Mouse (Mus musculus) spleen, postnatal 10 days (tissue): ENCODE data around the gene Klhdc2.

ENCODE experiments used
- DNase-seq, 2 experiments: peaks; one replicate each; pipeline ENCODE4 v3.0.0; 2021 to 2022; ENCODE audit warnings: low spot score in 2 of 2

Klhdc2 gene

DNA sequence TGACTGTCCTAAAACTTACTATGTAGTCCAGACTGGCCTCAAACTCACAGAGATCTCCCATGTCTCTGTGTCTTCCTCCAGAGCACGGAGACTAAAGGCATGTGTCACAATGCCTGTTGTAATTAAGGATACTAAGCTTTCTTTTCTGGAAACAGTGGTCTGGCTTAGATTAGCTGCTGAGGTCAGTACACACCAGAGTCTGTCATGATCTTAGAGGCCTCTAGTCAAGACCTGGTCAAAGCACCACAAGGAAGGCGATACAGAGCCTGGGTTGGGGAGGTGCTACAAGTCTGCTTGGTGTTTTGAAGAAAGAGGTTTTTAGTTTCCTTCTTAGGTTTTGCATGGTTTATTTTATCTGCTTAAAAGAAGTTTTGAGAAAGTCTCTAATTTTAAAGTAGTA, 3.9 kb downstream of the Klhdc2 start:
- DNase-seq: no peak

- no peak for DNase-seq
Observed at GRCm38 (mm10) chr12:69302171-69302570, 5.7 kb downstream of the Klhdc2 start.

- no peak for DNase-seq
Observed at GRCm38 (mm10) chr12:69304051-69304450, 7.6 kb downstream of the Klhdc2 start.

- DNase-seq: no peak
Observed at GRCm38 (mm10) chr12:69306333-69306732, 9.9 kb downstream of the Klhdc2 start.

DNA sequence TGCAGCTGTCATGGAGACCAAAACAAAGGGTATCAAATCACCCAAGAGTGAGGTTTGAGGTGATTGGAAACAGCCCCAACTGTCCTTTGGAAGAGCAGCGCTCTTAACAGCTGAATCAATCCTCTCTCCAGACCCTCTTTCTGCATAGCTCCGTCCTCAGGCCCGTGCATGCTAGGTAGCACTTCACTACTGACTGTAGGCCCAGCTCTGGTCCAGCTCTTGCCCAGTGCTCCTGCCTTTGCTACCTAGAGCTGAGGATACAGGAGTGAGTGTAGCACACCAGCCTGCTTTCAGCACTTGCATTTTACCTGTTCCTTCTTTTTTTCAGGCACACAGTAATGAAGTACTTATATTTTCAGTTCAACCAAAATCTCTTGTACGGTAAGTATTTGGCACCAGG, 13.2 kb downstream of the Klhdc2 start:
- DNase-seq: no peak

- DNase-seq: no peak
Observed at GRCm38 (mm10) chr12:69318431-69318830, 21.9 kb downstream of the Klhdc2 start.

- DNase-seq: no peak
Observed at GRCm38 (mm10) chr12:69331187-69331586, 34.7 kb downstream of the Klhdc2 start.

DNA sequence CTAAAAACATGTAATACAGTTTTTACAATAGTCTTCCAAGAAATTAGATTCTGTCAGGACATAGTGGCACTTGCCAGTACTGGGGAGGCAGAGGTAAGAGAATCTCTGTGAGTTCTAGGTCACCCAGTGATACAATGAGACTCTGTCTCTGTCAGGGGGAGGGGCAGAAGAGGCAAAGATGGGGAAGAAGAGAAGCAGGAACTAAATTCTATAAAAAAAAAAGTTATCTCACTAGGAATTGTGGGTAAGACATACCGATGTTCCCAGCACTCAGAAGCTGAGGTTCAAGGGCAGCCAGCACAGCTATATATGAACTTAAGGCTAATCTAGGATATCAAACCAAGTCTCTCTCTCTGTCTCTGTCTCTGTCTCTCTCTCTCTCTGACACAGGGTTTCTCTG, 35.7 kb downstream of the Klhdc2 start:
- DNase-seq: no peak

DNA sequence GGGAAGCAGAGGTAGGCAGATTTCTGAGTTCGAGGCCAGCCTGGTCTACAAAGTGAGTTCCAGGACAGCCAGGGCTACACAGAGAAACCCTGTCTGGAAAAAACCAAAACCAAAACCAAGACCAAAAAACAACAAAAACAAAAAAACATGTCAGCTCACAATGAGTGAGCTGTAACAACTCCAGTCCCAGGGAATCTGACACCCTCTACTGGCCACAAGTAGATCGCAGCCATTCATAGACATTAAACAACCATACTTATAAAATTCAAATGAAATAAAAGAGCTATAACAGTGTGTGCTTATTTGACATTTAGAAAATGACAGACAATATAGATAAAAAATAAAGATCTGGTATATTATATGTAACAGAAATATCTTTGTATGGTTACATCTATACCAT, 37.1 kb downstream of the Klhdc2 start:
- peak; percentile 25 to 76 for DNase-seq

GRCm38 (mm10) chr12:69349928-69350327, 53.4 kb downstream of the Klhdc2 start:
- no peak for DNase-seq

DNA sequence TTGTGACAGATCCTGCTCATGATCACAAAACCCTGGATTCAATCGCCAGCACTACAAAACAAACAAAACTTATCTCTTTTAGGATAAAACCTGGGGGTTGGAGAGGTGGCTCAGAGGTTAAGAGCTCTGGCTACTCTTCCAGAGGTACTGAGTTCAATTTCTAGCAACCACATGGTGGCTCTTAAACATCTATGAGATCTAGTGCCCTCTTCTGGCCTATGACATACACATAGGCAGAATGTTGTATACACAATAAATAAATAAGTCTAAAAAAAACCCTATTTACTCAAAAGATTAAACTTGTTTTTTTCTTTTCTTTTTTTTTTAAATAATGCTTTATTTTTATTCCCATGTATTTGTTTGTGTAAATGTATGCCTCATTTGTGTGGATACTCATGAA, 55.2 kb downstream of the Klhdc2 start:
- DNase-seq: no peak

- DNase-seq: peak; percentile 77 to 87
Observed at GRCm38 (mm10) chr12:69356546-69357299, 60.2 kb downstream of the Klhdc2 start, which contains the start of gene Nemf. Gene Nemf (minus strand): TSS chr12:69357165.

DNA sequence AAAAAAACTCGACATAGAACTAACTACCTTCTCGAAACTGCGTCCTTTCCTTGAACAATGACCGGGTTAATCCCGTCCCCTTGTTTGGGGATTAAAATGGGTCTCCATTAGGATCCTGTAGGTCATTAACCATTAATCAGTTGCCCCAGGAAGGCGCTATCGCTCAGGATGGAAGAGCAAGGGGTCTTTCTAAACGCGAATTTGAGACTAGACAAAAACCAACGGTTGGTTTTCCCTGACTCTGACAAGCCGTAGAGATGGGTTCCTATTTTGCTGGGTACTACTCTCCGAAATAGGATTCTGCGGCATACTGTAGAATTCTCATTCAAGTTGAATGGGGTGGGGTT, 60.8 kb downstream of the Klhdc2 start:
- DNase-seq: no peak
